Mouse (Mus musculus): ENCODE data around the gene Tpcn2.

The Tpcn2 gene

GRCm38 (mm10) chr7:145176750-145177589 lies 106.8 kb downstream of the Tpcn2 start:
- no peak for TF ChIP-seq GATA4 (IDR thresholded peaks at IDR 0.05; ENCODE audit: insufficient replicate concordance, low read length)

- no peak for TF ChIP-seq GATA4 (IDR thresholded peaks at IDR 0.05; ENCODE audit: insufficient replicate concordance, low read length)
Observed at GRCm38 (mm10) chr7:145173563-145173962, 110.2 kb downstream of the Tpcn2 start.

- no peak for TF ChIP-seq GATA4 (IDR thresholded peaks at IDR 0.05; ENCODE audit: insufficient replicate concordance, low read length)
Observed at GRCm38 (mm10) chr7:145173116-145173515, 110.7 kb downstream of the Tpcn2 start.

- TF ChIP-seq GATA4 (IDR thresholded peaks at IDR 0.05; ENCODE audit: insufficient replicate concordance, low read length), result no peak
Observed at GRCm38 (mm10) chr7:145169703-145170102, 114.1 kb downstream of the Tpcn2 start.

- TF ChIP-seq GATA4 (IDR thresholded peaks at IDR 0.05; ENCODE audit: insufficient replicate concordance, low read length), result no peak
Observed at GRCm38 (mm10) chr7:145159283-145160240, 124.2 kb downstream of the Tpcn2 start.

- no peak for TF ChIP-seq GATA4 (IDR thresholded peaks at IDR 0.05; ENCODE audit: insufficient replicate concordance, low read length)
Observed at GRCm38 (mm10) chr7:145155666-145156065, 128.1 kb downstream of the Tpcn2 start.

GRCm38 (mm10) chr7:145154066-145154465 lies 129.7 kb downstream of the Tpcn2 start:
- no peak for TF ChIP-seq GATA4 (IDR thresholded peaks at IDR 0.05; ENCODE audit: insufficient replicate concordance, low read length)

GRCm38 (mm10) chr7:145151845-145152244 lies 132.0 kb downstream of the Tpcn2 start:
- TF ChIP-seq GATA4 (IDR thresholded peaks at IDR 0.05; ENCODE audit: insufficient replicate concordance, low read length), result no peak

GRCm38 (mm10) chr7:145148902-145149301 lies 134.9 kb downstream of the Tpcn2 start:
- no peak for TF ChIP-seq GATA4 (IDR thresholded peaks at IDR 0.05; ENCODE audit: insufficient replicate concordance, low read length)

- TF ChIP-seq GATA4 (IDR thresholded peaks at IDR 0.05; ENCODE audit: insufficient replicate concordance, low read length), result no peak
Observed at GRCm38 (mm10) chr7:145147973-145148698, 135.7 kb downstream of the Tpcn2 start.

- TF ChIP-seq GATA4 (IDR thresholded peaks at IDR 0.05; ENCODE audit: insufficient replicate concordance, low read length), result no peak
Observed at GRCm38 (mm10) chr7:145146252-145146930, 137.4 kb downstream of the Tpcn2 start.

- TF ChIP-seq GATA4 (IDR thresholded peaks at IDR 0.05; ENCODE audit: insufficient replicate concordance, low read length), result no peak
Observed at GRCm38 (mm10) chr7:145143502-145144070, 140.2 kb downstream of the Tpcn2 start.

- TF ChIP-seq GATA4 (IDR thresholded peaks at IDR 0.05; ENCODE audit: insufficient replicate concordance, low read length), result no peak
Observed at GRCm38 (mm10) chr7:145140656-145141055, 143.2 kb downstream of the Tpcn2 start.

GRCm38 (mm10) chr7:145139576-145139975 lies 144.2 kb downstream of the Tpcn2 start:
- TF ChIP-seq GATA4 (IDR thresholded peaks at IDR 0.05; ENCODE audit: insufficient replicate concordance, low read length), result no peak

All from liver, adult (tissue).